8 mouse cellular contexts compared by ENCODE assay signal in the genomic region with DNA sequence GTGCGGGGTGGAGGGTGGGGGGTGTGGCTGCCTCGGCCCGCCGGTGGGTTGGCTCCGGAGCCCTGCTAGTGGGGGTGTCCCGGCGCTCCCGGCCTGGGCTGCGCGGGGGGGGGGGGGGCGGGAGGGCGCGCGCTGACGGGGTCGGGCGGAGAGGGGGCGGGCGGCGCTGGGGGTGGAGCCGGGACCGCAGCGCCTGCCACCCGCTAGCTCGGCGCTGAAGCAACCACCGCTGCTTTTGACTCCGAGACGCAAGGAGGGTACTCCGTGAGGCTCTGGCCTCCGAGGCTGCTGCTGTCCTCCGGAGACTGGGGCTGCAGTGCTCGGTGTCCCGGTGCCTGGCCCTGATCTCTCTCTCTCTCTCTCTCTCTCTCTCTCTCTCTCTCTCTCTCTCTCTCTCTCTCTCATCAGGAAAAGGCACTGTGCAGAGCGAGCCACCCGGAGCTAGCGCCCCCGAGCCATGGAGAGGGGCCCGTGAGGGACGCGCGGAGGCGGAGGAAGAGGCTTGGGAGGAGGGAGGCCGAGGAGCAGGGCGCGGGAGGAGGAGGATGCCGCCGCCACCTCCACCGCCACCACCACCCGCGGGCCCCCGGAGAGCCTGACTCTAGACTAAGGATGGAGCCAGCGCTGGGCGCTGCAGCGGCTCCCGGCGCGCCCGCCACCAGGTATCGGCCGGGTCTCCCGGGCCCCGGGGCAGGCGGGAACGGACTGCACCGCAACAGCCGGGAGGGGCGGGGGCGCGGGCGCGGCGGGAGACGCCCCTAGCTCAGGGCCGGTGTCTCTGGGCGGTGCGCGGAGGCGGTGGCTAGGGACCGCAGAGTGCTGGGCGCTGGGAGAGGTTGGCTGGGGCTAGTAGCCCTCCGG. TPM values are rescaled to one million over a fixed set of nuclear protein-coding genes. Genes with fewer than 3 reads are reported as not detected.
A peak's percentile ranks its signal among the peaks of the same experiment; 100 is the strongest.
DNase-seq lines count a peak whose midpoint lies in the region; ATAC-seq and TF ChIP-seq lines count a peak whose summit lies in the region.

Gene Chst1, plus strand, starts transcription at position 221 of the 861 bp plus-strand sequence.

- no peak for TF ChIP-seq POLR2A in kidney, adult 2 months (IDR thresholded peaks at IDR 0.05; ENCODE audit: low read depth, low read length)

- ATAC-seq in forebrain, embryonic 16.5 days: peak; percentile 78
- ATAC-seq in neural tube, embryonic 12.5 days (ENCODE audit: low FRiP score, low read depth): peak; percentile 75

- no peaks in the 10 kb centered on the region for H3K4me1 ChIP-seq in kidney, adult 2 months (ENCODE audit: control insufficient read depth, insufficient read depth, low read length)
- peaks cover 35% of the 10 kb centered on the region for H3K4me1 ChIP-seq in forebrain, embryonic 16.5 days (replicated peaks; ENCODE audit: control insufficient read depth, insufficient read depth, low read length)
- H3K4me1 ChIP-seq in neural tube, embryonic 12.5 days: peaks cover 34% of the 10 kb centered on the region

- H3K4me3 ChIP-seq in kidney, adult 2 months (ENCODE audit: insufficient read depth, low read depth, low read length): peak within 1 kb of the TSS; percentile 55
- H3K4me3 ChIP-seq in forebrain, embryonic 16.5 days (replicated peaks; ENCODE audit: low read length): peak within 1 kb of the TSS; percentile 68
- peak within 1 kb of the TSS; percentile 79 for H3K4me3 ChIP-seq in neural tube, embryonic 12.5 days

- DNase-seq in kidney, adult 2 months: peak; percentile 23
- DNase-seq in kidney, adult 9 months: no peak
- peak; percentile 80 for DNase-seq in brain, adult 2 months (ENCODE audit: low read depth, low spot score)
- peak; percentile 5 for DNase-seq in induced T-regulatory cell, adult 2 months (ENCODE audit: low read depth)
- peak; percentile 20 for DNase-seq in liver
- no peak for DNase-seq in adipocyte (ENCODE audit: low spot score)

- no peak within 1 kb of the TSS for H3K27ac ChIP-seq in kidney, adult 2 months (ENCODE audit: insufficient read depth, low read depth, low read length)
- H3K27ac ChIP-seq in forebrain, embryonic 16.5 days (ENCODE audit: low read length): peak within 1 kb of the TSS; percentile 68
- H3K27ac ChIP-seq in neural tube, embryonic 12.5 days: peak within 1 kb of the TSS; percentile 9; the same call in 1 of the 2 replicates

- H3K9ac ChIP-seq in forebrain, embryonic 16.5 days (replicated peaks; ENCODE audit: low read depth, low read length): peak within 1 kb of the TSS; percentile 85
- peak within 1 kb of the TSS; percentile 81 for H3K9ac ChIP-seq in neural tube, embryonic 12.5 days

- 0 out of 2 replicates have a peak, but pooled peaks cover 2% of the 10 kb centered on the region for H3K27me3 ChIP-seq in kidney, adult 2 months (replicated peaks; ENCODE audit: control insufficient read depth, insufficient read depth, low read length)
- H3K27me3 ChIP-seq in forebrain, embryonic 16.5 days (replicated peaks; ENCODE audit: control insufficient read depth, insufficient read depth, low read length): no peaks in the 10 kb centered on the region
- peaks cover 28% of the 10 kb centered on the region for H3K27me3 ChIP-seq in neural tube, embryonic 12.5 days (replicated peaks)

- no peaks in the 10 kb centered on the region for H3K9me3 ChIP-seq in forebrain, embryonic 16.5 days (ENCODE audit: control insufficient read depth, low read length)
- no peaks in the 10 kb centered on the region for H3K9me3 ChIP-seq in neural tube, embryonic 12.5 days

- 1% methylated on average over 62 of the region's 82 CpGs for WGBS in kidney, adult 2 months
- WGBS in forebrain, embryonic 16.5 days: under 1% methylated on average over 47 of the region's 82 CpGs
- WGBS in neural tube, embryonic 12.5 days: under 1% methylated on average over 56 of the region's 82 CpGs

- TF ChIP-seq CTCF in kidney, adult 2 months (conservative IDR thresholded peaks at IDR 0.05; ENCODE audit: insufficient read depth, insufficient read length, low read depth, low read length): no peak

- no peaks in the 10 kb centered on the region for H3K36me3 ChIP-seq in kidney, adult 2 months (ENCODE audit: control insufficient read depth, insufficient read depth, low read length)
- H3K36me3 ChIP-seq in forebrain, embryonic 16.5 days (ENCODE audit: control insufficient read depth, insufficient read depth): no peaks in the 10 kb centered on the region
- no peaks in the 10 kb centered on the region for H3K36me3 ChIP-seq in neural tube, embryonic 12.5 days

- peak within 1 kb of the TSS; percentile 81 for H3K4me2 ChIP-seq in forebrain, embryonic 16.5 days (ENCODE audit: low read length)
- H3K4me2 ChIP-seq in neural tube, embryonic 12.5 days (replicated peaks): peak within 1 kb of the TSS; percentile 99

RNA-seq across cellular contexts. Expression of gene Chst1, which starts in this region (rescaled TPM):
- 10.7 and 10.9 TPM in 2 replicates for polyA plus RNA-seq in kidney, adult 2 months (2012; rRNA removed)
- 18.8 and 27.3 TPM in 2 replicates for polyA plus RNA-seq in forebrain, embryonic 16.5 days (2015; fragmentation: Nextera tagmentation; extraction: Ambion mirVana)
- polyA plus RNA-seq in neural tube, embryonic 12.5 days (2016; fragmentation: Nextera tagmentation; extraction: Ambion mirVana): 8.4 and 10.8 TPM in 2 replicates

Comparison
In these comparisons a context has a peak if more than half of its experiments do, and no peak if none do; other contexts are left out.
1. DNase-seq: peak in kidney, adult 2 months (single experiment), brain, adult 2 months (single experiment), induced T-regulatory cell, adult 2 months (single experiment) and liver (single experiment); none in kidney, adult 9 months (single experiment) and adipocyte (single experiment).
2. Peak in every context shown above with its lines, with median percentiles within 50 percentile points of each other: H3K4me3 ChIP-seq.